Mouse (Mus musculus): Measurements from ENCODE around the gene Kifc3. TPM values are rescaled to one million over a fixed set of nuclear protein-coding genes. Genes with fewer than 3 reads are reported as not detected.

Gene Kifc3
- polyA plus RNA-seq, 2 experiments, result 12.7 to 25.9 TPM

DNA sequence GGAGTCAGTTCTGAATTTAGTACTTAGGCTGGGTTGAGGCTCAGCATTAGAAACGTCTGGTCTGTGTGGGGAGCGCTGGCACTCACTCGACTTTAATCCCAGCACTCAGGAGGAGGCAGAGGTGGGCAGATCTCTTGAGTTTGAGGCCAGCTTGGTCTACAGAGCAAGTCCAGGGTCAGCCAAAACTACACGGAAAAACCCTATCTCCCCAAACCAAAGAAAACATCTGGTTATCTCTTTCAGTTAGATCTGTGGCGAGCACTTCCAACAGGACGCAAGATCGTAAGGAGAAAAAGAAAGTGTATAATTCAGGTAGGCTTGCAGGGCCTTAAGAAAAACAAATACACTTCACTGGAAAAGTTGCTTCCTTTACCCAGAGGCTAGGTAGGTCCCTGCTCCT is 20.8 kb downstream of the Kifc3 start:
- DNase-seq (ENCODE audit: low spot score), result no peak
- Histone ChIP-seq H3K9me3 (ENCODE audit: control insufficient read depth, low read length) (no peaks in the 10 kb centered on the region), H3K4me3 (replicated peaks; ENCODE audit: low read length) (no peak overlapping the region), H3K4me2 (replicated peaks; ENCODE audit: low read depth, low read length, severe bottlenecking) (no peak overlapping the region), H3K27ac (replicated peaks; ENCODE audit: low read depth, low read length) (no peak overlapping the region), H3K36me3 (ENCODE audit: control insufficient read depth, insufficient read depth, low read length) (no peaks in the 10 kb centered on the region), H3K4me1 (ENCODE audit: control insufficient read depth, insufficient read depth, low read length) (no peaks in the 10 kb centered on the region), H3K27me3 (ENCODE audit: control insufficient read depth, insufficient read depth, low read length) (no peaks in the 10 kb centered on the region), H3K9ac (ENCODE audit: low read depth, low read length, severe bottlenecking) (no peak overlapping the region)
- no peak for ATAC-seq (ENCODE audit: low FRiP score, low read depth)
- no peak for TF ChIP-seq POLR2A (IDR thresholded peaks at IDR 0.05; ENCODE audit: borderline replicate concordance, extremely low read depth, insufficient read depth, insufficient read length)
- WGBS, result 38% methylated on average over 7 of the region's 7 CpGs

- H3K27me3 ChIP-seq (ENCODE audit: control insufficient read depth, insufficient read depth, low read length), result no peaks in the 10 kb centered on the region
- 63% methylated on average over 4 of the region's 4 CpGs for WGBS
- no peaks in the 10 kb centered on the region for H3K36me3 ChIP-seq (ENCODE audit: control insufficient read depth, insufficient read depth, low read length)
- no peaks in the 10 kb centered on the region for H3K4me1 ChIP-seq (ENCODE audit: control insufficient read depth, insufficient read depth, low read length)
- TF ChIP-seq POLR2A (IDR thresholded peaks at IDR 0.05; ENCODE audit: borderline replicate concordance, extremely low read depth, insufficient read depth, insufficient read length), result no peak
- ATAC-seq (ENCODE audit: low FRiP score, low read depth), result no peak
- H3K27ac ChIP-seq (replicated peaks; ENCODE audit: low read depth, low read length), result no peak overlapping the region
- H3K9ac ChIP-seq (ENCODE audit: low read depth, low read length, severe bottlenecking), result no peak overlapping the region
- H3K9me3 ChIP-seq (ENCODE audit: control insufficient read depth, low read length), result no peaks in the 10 kb centered on the region
- H3K4me2 ChIP-seq (replicated peaks; ENCODE audit: low read depth, low read length, severe bottlenecking), result no peak overlapping the region
- H3K4me3 ChIP-seq (replicated peaks; ENCODE audit: low read length), result no peak overlapping the region
- no peak for DNase-seq (ENCODE audit: low spot score)
Observed at GRCm38 (mm10) chr8:95178191-95178590, 24.4 kb downstream of the Kifc3 start.

- Histone ChIP-seq H3K4me1 (ENCODE audit: control insufficient read depth, insufficient read depth, low read length) (no peaks in the 10 kb centered on the region), H3K4me3 (replicated peaks; ENCODE audit: low read length) (no peak overlapping the region), H3K9ac (ENCODE audit: low read depth, low read length, severe bottlenecking) (no peak overlapping the region), H3K9me3 (ENCODE audit: control insufficient read depth, low read length) (no peaks in the 10 kb centered on the region), H3K36me3 (ENCODE audit: control insufficient read depth, insufficient read depth, low read length) (no peaks in the 10 kb centered on the region), H3K27me3 (ENCODE audit: control insufficient read depth, insufficient read depth, low read length) (no peaks in the 10 kb centered on the region), H3K4me2 (replicated peaks; ENCODE audit: low read depth, low read length, severe bottlenecking) (no peak overlapping the region), H3K27ac (replicated peaks; ENCODE audit: low read depth, low read length) (no peak overlapping the region)
- DNase-seq (ENCODE audit: low spot score) (no peak), ATAC-seq (ENCODE audit: low FRiP score, low read depth) (no peak)
- WGBS, result 75% methylated on average over 6 of the region's 6 CpGs
- no peak for TF ChIP-seq POLR2A (IDR thresholded peaks at IDR 0.05; ENCODE audit: borderline replicate concordance, extremely low read depth, insufficient read depth, insufficient read length)
Observed at GRCm38 (mm10) chr8:95176985-95177384, 25.6 kb downstream of the Kifc3 start.

- peak overlapping the region; percentile 52; the same call in 1 of the 2 replicates for H3K27ac ChIP-seq (replicated peaks; ENCODE audit: low read depth, low read length)
- H3K9ac ChIP-seq (ENCODE audit: low read depth, low read length, severe bottlenecking), result no peak overlapping the region
- H3K4me1 ChIP-seq (ENCODE audit: control insufficient read depth, insufficient read depth, low read length), result no peaks in the 10 kb centered on the region
- H3K4me3 ChIP-seq (replicated peaks; ENCODE audit: low read length), result no peak overlapping the region
- 58% methylated on average over 18 of the region's 18 CpGs for WGBS
- no peak for TF ChIP-seq POLR2A (IDR thresholded peaks at IDR 0.05; ENCODE audit: borderline replicate concordance, extremely low read depth, insufficient read depth, insufficient read length)
- H3K36me3 ChIP-seq (ENCODE audit: control insufficient read depth, insufficient read depth, low read length), result no peaks in the 10 kb centered on the region
- H3K4me2 ChIP-seq (replicated peaks; ENCODE audit: low read depth, low read length, severe bottlenecking), result no peak overlapping the region
- no peaks in the 10 kb centered on the region for H3K27me3 ChIP-seq (ENCODE audit: control insufficient read depth, insufficient read depth, low read length)
- peak; percentile 41; the same call in 1 of the 2 replicates for ATAC-seq (ENCODE audit: low FRiP score, low read depth)
- no peak for DNase-seq (ENCODE audit: low spot score)
- H3K9me3 ChIP-seq (ENCODE audit: control insufficient read depth, low read length), result no peaks in the 10 kb centered on the region
Observed at GRCm38 (mm10) chr8:95175808-95176207, 26.8 kb downstream of the Kifc3 start.

DNA sequence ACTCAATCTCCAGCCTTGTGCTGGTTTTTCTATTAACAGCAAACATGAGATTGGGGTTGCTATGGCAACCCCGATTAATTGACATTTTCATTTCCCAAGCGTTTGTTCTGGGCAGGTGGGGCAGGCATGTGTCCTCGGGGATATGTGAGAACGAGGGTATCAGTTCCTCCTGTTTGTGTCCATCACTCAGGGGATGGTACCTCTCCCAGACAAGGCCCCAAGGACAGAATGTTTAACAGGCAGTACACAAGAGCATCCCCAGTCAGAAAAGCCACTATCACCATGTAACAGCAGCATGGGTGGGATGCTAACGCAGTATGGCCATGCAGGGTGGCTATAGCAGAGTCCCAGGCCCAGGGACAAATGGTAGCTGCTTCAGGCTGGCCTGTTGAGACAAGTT is 27.3 kb downstream of the Kifc3 start:
- no peaks in the 10 kb centered on the region for H3K9me3 ChIP-seq (ENCODE audit: control insufficient read depth, low read length)
- no peak overlapping the region for H3K4me2 ChIP-seq (replicated peaks; ENCODE audit: low read depth, low read length, severe bottlenecking)
- H3K36me3 ChIP-seq (ENCODE audit: control insufficient read depth, insufficient read depth, low read length), result no peaks in the 10 kb centered on the region
- WGBS, result 52% methylated on average over 5 of the region's 5 CpGs
- H3K27ac ChIP-seq (replicated peaks; ENCODE audit: low read depth, low read length), result peak overlapping the region; percentile 52; the same call in 1 of the 2 replicates
- DNase-seq (ENCODE audit: low spot score) (no peak), ATAC-seq (ENCODE audit: low FRiP score, low read depth) (peak; percentile 45; the same call in 1 of the 2 replicates)
- H3K9ac ChIP-seq (ENCODE audit: low read depth, low read length, severe bottlenecking), result no peak overlapping the region
- no peak for TF ChIP-seq POLR2A (IDR thresholded peaks at IDR 0.05; ENCODE audit: borderline replicate concordance, extremely low read depth, insufficient read depth, insufficient read length)
- H3K27me3 ChIP-seq (ENCODE audit: control insufficient read depth, insufficient read depth, low read length), result no peaks in the 10 kb centered on the region
- H3K4me1 ChIP-seq (ENCODE audit: control insufficient read depth, insufficient read depth, low read length), result no peaks in the 10 kb centered on the region
- H3K4me3 ChIP-seq (replicated peaks; ENCODE audit: low read length), result no peak overlapping the region

- no peaks in the 10 kb centered on the region for H3K27me3 ChIP-seq (ENCODE audit: control insufficient read depth, insufficient read depth, low read length)
- no peaks in the 10 kb centered on the region for H3K36me3 ChIP-seq (ENCODE audit: control insufficient read depth, insufficient read depth, low read length)
- no peak for DNase-seq (ENCODE audit: low spot score)
- 66% methylated on average over 5 of the region's 5 CpGs for WGBS
- no peak for TF ChIP-seq POLR2A (IDR thresholded peaks at IDR 0.05; ENCODE audit: borderline replicate concordance, extremely low read depth, insufficient read depth, insufficient read length)
- no peak overlapping the region for H3K4me2 ChIP-seq (replicated peaks; ENCODE audit: low read depth, low read length, severe bottlenecking)
- H3K4me1 ChIP-seq (ENCODE audit: control insufficient read depth, insufficient read depth, low read length), result no peaks in the 10 kb centered on the region
- no peak overlapping the region for H3K4me3 ChIP-seq (replicated peaks; ENCODE audit: low read length)
- ATAC-seq (ENCODE audit: low FRiP score, low read depth), result no peak
- H3K27ac ChIP-seq (replicated peaks; ENCODE audit: low read depth, low read length), result no peak overlapping the region
- no peak overlapping the region for H3K9ac ChIP-seq (ENCODE audit: low read depth, low read length, severe bottlenecking)
- no peaks in the 10 kb centered on the region for H3K9me3 ChIP-seq (ENCODE audit: control insufficient read depth, low read length)
Observed at GRCm38 (mm10) chr8:95172433-95172832, 30.2 kb downstream of the Kifc3 start.

Data from limb, embryonic 14.5 days (tissue).